Mouse (Mus musculus) lung, embryonic 15.5 days (tissue): ENCODE results near the gene Pop4. TPM values are rescaled to one million over a fixed set of nuclear protein-coding genes. Genes with fewer than 3 reads are reported as not detected.
A peak's percentile ranks its signal among the peaks of the same experiment; 100 is the strongest.

ENCODE experiments used
- ATAC-seq: fragments of 200-750 bp; cut with Nextera tagmentation; 2 replicates; pipeline ENCODE4 v1.8.0; 2017; ENCODE audit warnings: moderate number of reproducible peaks, borderline replicate concordance; ENCODE audit not compliant: low FRiP score, low TSS enrichment; ENCODE audit errors: extremely low read depth
- H3K27ac ChIP-seq: fragments of 300-500 bp; sonication (generic); 2 replicates; pipeline ENCODE4 v1.5.1; 2015; ENCODE audit warnings: moderate library complexity, mild to moderate bottlenecking, inconsistent platforms
- H3K27me3 ChIP-seq: fragments of 300-500 bp; sonication (generic); 2 replicates; pipeline ENCODE4 v1.6.1; 2015; ENCODE audit warnings: inconsistent platforms
- H3K36me3 ChIP-seq: fragments of 300-500 bp; sonication (generic); 2 replicates; pipeline ENCODE4 v1.6.1; 2015; ENCODE audit warnings: inconsistent platforms
- H3K4me1 ChIP-seq: fragments of 300-500 bp; sonication (generic); 2 replicates; pipeline ENCODE4 v1.6.1; 2015; ENCODE audit warnings: inconsistent platforms
- H3K4me2 ChIP-seq: fragments of 300-500 bp; sonication (generic); 2 replicates; pipeline ENCODE4 v1.6.1; 2015; ENCODE audit warnings: inconsistent platforms, mild to moderate bottlenecking, moderate library complexity
- H3K4me3 ChIP-seq: fragments of 300-500 bp; sonication (generic); 2 replicates; pipeline ENCODE4 v1.5.1; 2015; ENCODE audit warnings: mild to moderate bottlenecking, inconsistent platforms
- H3K9ac ChIP-seq: fragments of 300-500 bp; sonication (generic); 2 replicates; pipeline ENCODE4 v1.6.1; 2015; ENCODE audit warnings: inconsistent platforms
- H3K9me3 ChIP-seq: fragments of 300-500 bp; sonication (generic); 2 replicates; pipeline ENCODE4 v1.6.1; 2016; ENCODE audit warnings: inconsistent platforms
- WGBS: fragments of 180-500 bp; shearing (Covaris S2); methylation state at CpG from one replicate; pipeline ENCODE4 v1.1.7; 2015; 5-methylcytosine and 5-hydroxymethylcytosine counted together
- polyA plus RNA-seq: library from polyadenylated mRNA; unstranded; fragments of >200 nt; fragmentation: Nextera tagmentation; extraction: Ambion mirVana; gene quantifications from 2 replicates; pipeline ENCODE4 v1.2.1, GENCODE M21; 2015

Gene Pop4
- polyA plus RNA-seq, 1 experiment from 2014 or later = 59.5 TPM

- Histone ChIP-seq H3K4me2 (no peak overlapping the region), H3K9ac (no peak overlapping the region), H3K4me3 (no peak overlapping the region), H3K27me3 (no peaks in the 10 kb centered on the region), H3K9me3 (no peaks in the 10 kb centered on the region), H3K4me1 (no peaks in the 10 kb centered on the region), H3K27ac (no peak overlapping the region), H3K36me3 (no peaks in the 10 kb centered on the region)
- ATAC-seq = no peak
Observed at GRCm38 (mm10) chr7:38237140-38237539, 34.1 kb downstream of the Pop4 start.

DNA sequence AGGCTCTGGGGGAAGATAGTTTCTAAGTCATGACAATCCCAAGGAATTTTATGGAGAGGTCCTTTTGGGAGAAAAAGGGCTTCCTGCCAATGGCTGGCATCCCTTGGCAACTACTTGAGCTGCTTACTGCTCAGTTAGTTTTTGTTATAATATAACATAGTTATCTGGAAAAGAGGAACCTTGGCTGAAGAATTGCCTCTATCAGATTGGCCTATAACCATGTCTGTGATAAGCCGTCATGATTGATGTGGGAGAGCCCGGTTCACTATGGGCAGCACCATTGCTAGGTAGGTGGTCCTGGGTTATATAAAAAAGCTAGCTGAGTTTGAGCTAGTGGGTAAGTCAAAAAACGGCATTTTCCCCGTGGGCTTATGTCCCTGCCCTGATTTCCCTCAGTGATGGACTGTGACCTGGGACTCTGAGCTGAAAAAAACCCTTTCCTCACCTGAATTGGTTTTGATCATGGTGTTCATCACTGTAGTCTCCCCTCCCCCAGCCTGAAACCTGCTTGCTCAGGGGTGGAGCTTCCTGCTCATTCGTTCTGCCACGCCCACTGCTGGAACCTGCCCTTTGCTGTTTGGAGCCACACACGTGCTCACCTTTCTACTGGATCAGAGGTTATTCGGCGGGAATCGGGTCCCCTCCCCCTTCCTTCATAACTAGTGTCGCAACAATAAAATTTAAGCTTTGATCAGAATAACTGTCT, 34.7 kb downstream of the Pop4 start:
- no peaks in the 10 kb centered on the region for H3K4me1 ChIP-seq
- H3K9ac ChIP-seq = no peak overlapping the region
- no peak overlapping the region for H3K27ac ChIP-seq
- no peak overlapping the region for H3K4me3 ChIP-seq
- no peaks in the 10 kb centered on the region for H3K9me3 ChIP-seq
- no peak overlapping the region for H3K4me2 ChIP-seq
- no peaks in the 10 kb centered on the region for H3K27me3 ChIP-seq
- no peak for ATAC-seq
- 36% methylated on average over 11 of the region's 11 CpGs for WGBS
- H3K36me3 ChIP-seq = no peaks in the 10 kb centered on the region

GRCm38 (mm10) chr7:38230285-38230684, 40.9 kb downstream of the Pop4 start:
- ATAC-seq = no peak
- Histone ChIP-seq H3K9me3 (no peaks in the 10 kb centered on the region), H3K36me3 (no peaks in the 10 kb centered on the region), H3K9ac (no peak overlapping the region), H3K4me1 (peaks cover 13% of the 10 kb centered on the region), H3K27me3 (no peaks in the 10 kb centered on the region; the same call in 1 of the 2 replicates), H3K4me2 (no peak overlapping the region), H3K4me3 (no peak overlapping the region), H3K27ac (no peak overlapping the region)
- 14% methylated on average over 8 of the region's 8 CpGs for WGBS

DNA sequence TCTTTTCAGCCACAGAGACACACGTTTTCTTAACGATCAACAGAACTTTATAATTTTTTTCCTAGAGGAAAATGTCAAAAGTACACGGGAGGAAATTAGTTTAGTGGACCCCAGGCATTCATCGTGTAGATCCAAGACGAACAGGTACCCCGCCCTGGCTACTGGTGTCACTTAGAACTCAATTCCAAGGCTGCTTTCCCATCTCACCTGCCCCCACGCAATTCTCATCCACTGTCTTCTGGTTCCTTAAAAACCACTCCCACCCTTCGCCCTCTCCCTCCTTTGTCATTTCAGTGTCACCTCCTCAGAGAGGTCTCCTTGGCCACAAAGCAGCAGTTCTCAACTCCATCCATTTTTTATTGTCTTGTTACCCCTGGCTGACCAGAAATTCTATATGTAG, 42.9 kb downstream of the Pop4 start:
- Histone ChIP-seq H3K27me3 (no peaks in the 10 kb centered on the region; the same call in 1 of the 2 replicates), H3K4me3 (peak overlapping the region; percentile 65), H3K4me2 (peak overlapping the region; percentile 77), H3K9ac (no peak overlapping the region; the same call in 1 of the 2 replicates), H3K36me3 (no peaks in the 10 kb centered on the region), H3K4me1 (peaks cover 17% of the 10 kb centered on the region), H3K27ac (peak overlapping the region; percentile 81; the same call in 1 of the 2 replicates), H3K9me3 (no peaks in the 10 kb centered on the region)
- WGBS = 20% methylated on average over 8 of the region's 8 CpGs
- no peak for ATAC-seq

DNA sequence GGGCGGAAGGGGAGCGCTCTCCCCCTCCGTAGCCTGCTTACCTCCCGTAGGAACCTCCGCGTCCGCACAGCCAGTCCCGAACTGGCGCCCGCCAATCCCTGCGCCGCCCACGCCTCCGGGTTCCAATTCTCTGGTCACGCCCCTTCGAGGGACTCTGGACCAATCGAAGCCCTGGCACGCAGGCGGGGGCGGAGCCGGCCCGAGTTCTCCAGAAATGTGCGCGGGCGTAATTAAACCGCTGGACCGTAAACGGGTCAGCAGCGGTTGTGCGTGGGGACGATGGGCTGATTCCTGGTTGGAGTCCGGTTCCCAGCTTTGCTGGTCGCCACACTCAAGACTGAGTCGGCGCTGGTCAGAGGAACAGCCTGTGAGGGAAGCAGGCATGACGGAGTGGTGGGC, 43.3 kb downstream of the Pop4 start, which contains the start of gene Plekhf1:
Gene Plekhf1, minus strand, starts transcription at position 117 of the 399 bp plus-strand sequence.
- ATAC-seq = peak; percentile 90
- peak within 1 kb of the TSS; percentile 65 for H3K4me3 ChIP-seq
- H3K4me2 ChIP-seq = peak within 1 kb of the TSS; percentile 77
- peak within 1 kb of the TSS; percentile 81 for H3K27ac ChIP-seq
- H3K4me1 ChIP-seq = peaks cover 17% of the 10 kb centered on the region
- no peaks in the 10 kb centered on the region; the same call in 1 of the 2 replicates for H3K27me3 ChIP-seq
- peak within 1 kb of the TSS; percentile 74 for H3K9ac ChIP-seq
- WGBS = under 1% methylated on average over 36 of the region's 36 CpGs
- H3K36me3 ChIP-seq = no peaks in the 10 kb centered on the region
- H3K9me3 ChIP-seq = no peaks in the 10 kb centered on the region

- no peaks in the 10 kb centered on the region for H3K9me3 ChIP-seq
- peak overlapping the region; percentile 77 for H3K4me2 ChIP-seq
- no peaks in the 10 kb centered on the region for H3K36me3 ChIP-seq
- H3K9ac ChIP-seq = peak overlapping the region; percentile 74
- ATAC-seq = peak; percentile 78
- peak overlapping the region; percentile 81 for H3K27ac ChIP-seq
- peaks cover 17% of the 10 kb centered on the region for H3K4me1 ChIP-seq
- H3K27me3 ChIP-seq = no peaks in the 10 kb centered on the region; the same call in 1 of the 2 replicates
- peak overlapping the region; percentile 65 for H3K4me3 ChIP-seq
- under 1% methylated on average over 25 of the region's 25 CpGs for WGBS
Observed at GRCm38 (mm10) chr7:38227181-38227899, 43.9 kb downstream of the Pop4 start.

- WGBS = 67% methylated on average over 2 of the region's 2 CpGs
- H3K4me2 ChIP-seq = peak overlapping the region; percentile 77
Observed at GRCm38 (mm10) chr7:38226226-38226625, 45.0 kb downstream of the Pop4 start.

DNA sequence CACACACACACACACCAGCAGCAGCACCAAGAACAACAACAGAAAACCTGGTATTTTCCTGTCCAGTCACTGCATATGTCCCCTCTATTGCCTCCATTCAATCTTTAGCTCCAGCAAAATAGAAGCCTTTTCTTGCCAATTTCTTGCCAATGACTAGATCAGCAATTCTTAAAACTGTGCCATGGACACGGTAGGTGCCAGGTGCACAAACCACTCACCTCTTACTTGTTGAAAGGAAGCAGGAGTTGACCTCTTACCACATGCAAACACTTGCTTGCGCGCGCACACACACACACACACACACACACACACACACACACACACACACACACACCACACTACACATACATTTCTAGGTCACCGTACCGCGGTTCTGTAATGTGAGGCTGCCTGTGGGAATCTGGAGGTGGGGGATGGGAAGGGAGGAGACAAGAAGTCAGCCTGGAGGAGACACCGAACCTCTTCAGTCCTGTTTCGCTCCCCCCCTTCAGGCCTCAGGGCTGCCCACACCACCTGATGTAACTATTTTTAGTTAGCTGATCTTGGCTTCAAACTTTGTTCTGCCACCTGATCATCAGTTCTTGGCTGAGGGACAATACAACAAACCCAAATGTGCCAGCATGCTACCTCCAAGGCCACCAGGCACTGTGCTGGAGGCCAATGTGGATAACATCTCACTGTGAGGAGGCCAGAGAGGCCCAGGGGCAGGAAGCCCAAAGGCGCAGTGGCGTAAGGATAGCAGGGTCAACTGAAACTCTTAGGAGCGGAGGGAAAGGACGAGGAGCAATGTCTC, 46.5 kb downstream of the Pop4 start:
- no peak overlapping the region for H3K27ac ChIP-seq
- no peaks in the 10 kb centered on the region; the same call in 1 of the 2 replicates for H3K27me3 ChIP-seq
- no peak overlapping the region for H3K4me3 ChIP-seq
- H3K9me3 ChIP-seq = no peaks in the 10 kb centered on the region
- H3K36me3 ChIP-seq = peaks cover 15% of the 10 kb centered on the region; the same call in 1 of the 2 replicates
- no peak overlapping the region for H3K4me2 ChIP-seq
- 78% methylated on average over 13 of the region's 13 CpGs for WGBS
- no peak overlapping the region for H3K9ac ChIP-seq
- peaks cover 17% of the 10 kb centered on the region for H3K4me1 ChIP-seq
- ATAC-seq = no peak

More at GRCm38 (mm10) chr7:38226226-38226625, 45.0 kb downstream of the Pop4 start:
- H3K9me3 ChIP-seq = no peaks in the 10 kb centered on the region
- H3K4me3 ChIP-seq = peak overlapping the region; percentile 65
- H3K36me3 ChIP-seq = peaks cover 4% of the 10 kb centered on the region; the same call in 1 of the 2 replicates
- H3K27me3 ChIP-seq = no peaks in the 10 kb centered on the region; the same call in 1 of the 2 replicates
- ATAC-seq = no peak
- H3K27ac ChIP-seq = no peak overlapping the region; the same call in 1 of the 2 replicates
- H3K9ac ChIP-seq = no peak overlapping the region
- H3K4me1 ChIP-seq = peaks cover 17% of the 10 kb centered on the region

DNA sequence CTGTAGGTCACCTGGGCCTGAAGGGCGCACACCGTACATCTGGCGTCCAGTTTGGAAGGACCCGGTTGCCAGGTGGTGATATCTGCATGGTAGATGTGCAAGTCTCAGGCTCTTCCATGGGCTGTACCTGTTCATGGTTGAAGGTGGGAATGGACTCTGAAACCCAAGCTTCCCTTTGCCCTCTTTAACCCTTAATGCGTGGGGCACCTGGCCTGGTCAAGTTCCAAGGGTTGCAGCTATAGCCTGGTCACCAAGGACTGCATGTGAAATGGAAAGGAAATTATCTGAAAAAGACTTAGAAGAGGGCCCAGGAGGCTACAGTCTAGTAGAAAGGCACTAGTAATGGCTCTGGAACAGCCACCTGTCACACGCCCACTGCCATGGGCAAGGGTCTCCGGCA, 50.4 kb downstream of the Pop4 start:
- Histone ChIP-seq H3K4me3 (no peak overlapping the region), H3K27me3 (no peaks in the 10 kb centered on the region), H3K4me1 (peaks cover 4% of the 10 kb centered on the region; the same call in 1 of the 2 replicates), H3K9ac (no peak overlapping the region), H3K9me3 (no peaks in the 10 kb centered on the region), H3K4me2 (no peak overlapping the region), H3K36me3 (peaks cover 15% of the 10 kb centered on the region; the same call in 1 of the 2 replicates), H3K27ac (no peak overlapping the region)
- ATAC-seq = no peak
- 92% methylated on average over 7 of the region's 7 CpGs for WGBS

DNA sequence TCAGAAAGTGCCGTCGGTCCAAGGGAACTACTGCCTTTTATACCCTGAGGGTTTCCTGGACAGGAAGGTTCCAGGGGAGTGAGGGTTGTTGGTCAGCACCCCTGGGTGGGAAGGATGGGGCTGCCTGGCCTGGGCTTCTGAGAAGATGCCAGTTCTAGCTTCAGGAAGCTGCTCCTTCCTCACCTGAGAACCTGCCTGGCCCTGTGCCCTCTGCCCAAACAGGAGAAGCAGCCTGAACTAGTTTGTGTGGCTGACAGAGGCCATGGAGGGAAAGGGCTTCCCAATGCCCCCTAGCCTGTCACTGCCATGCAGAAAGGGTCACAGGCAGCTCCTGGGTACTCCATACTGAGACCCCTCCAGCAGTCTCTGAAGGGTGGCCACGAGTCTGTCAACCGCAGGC, 51.7 kb downstream of the Pop4 start:
- H3K27me3 ChIP-seq = no peaks in the 10 kb centered on the region
- no peaks in the 10 kb centered on the region for H3K9me3 ChIP-seq
- H3K4me2 ChIP-seq = no peak overlapping the region
- 86% methylated on average over 4 of the region's 4 CpGs for WGBS
- H3K4me1 ChIP-seq = no peaks in the 10 kb centered on the region
- no peak overlapping the region for H3K9ac ChIP-seq
- H3K27ac ChIP-seq = no peak overlapping the region
- H3K36me3 ChIP-seq = peaks cover 15% of the 10 kb centered on the region; the same call in 1 of the 2 replicates
- no peak for ATAC-seq
- H3K4me3 ChIP-seq = no peak overlapping the region

DNA sequence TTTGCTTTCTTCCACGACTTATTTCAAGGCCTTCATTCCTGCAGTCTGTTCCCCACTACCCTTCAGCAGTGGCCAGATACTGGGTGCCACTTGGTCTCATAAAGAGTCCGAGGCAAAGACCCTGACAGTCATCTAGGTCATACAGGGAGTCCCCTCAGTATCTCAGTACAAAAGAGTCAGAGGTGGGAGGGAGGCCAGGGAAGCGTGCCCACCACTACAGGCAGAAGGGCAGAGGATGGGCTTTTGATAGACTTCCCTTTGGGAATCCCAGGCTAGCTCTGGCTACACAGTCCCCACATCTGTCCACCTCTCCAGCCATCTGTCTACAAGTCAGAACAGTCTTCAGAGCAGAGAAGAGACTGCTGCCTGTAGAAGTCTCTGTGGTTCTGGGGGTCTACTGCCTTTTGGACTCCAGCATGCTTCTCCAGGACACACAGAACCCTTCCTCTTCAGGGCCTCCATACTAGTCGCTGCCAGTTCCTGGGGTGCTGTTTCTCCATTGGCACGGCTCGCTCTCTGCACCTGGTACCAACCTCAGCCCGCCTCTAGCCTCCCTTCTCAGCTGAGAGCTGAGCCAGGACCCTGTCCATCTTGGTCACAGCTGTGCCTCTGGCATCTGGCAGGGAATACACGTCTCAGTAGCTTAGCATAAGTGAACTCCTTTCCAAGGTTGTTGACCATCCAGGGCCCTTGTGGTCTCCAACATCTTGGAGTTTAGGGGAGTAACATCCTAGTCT, 52.4 kb downstream of the Pop4 start:
- no peak overlapping the region for H3K4me3 ChIP-seq
- ATAC-seq = no peak
- no peaks in the 10 kb centered on the region for H3K9me3 ChIP-seq
- H3K27me3 ChIP-seq = no peaks in the 10 kb centered on the region
- no peaks in the 10 kb centered on the region for H3K4me1 ChIP-seq
- 75% methylated on average over 8 of the region's 8 CpGs for WGBS
- peaks cover 15% of the 10 kb centered on the region; the same call in 1 of the 2 replicates for H3K36me3 ChIP-seq
- H3K9ac ChIP-seq = no peak overlapping the region
- H3K4me2 ChIP-seq = no peak overlapping the region
- H3K27ac ChIP-seq = no peak overlapping the region
